Mouse (Mus musculus): ENCODE measurements around the gene Glt1d1. TPM values are rescaled to one million over a fixed set of nuclear protein-coding genes. Genes with fewer than 3 reads are reported as not detected.

Glt1d1 gene
- total RNA-seq, 2 experiments from 2014 or later: 23.8 to 26.7 TPM

Other genes starting within 250 kb of the Glt1d1 start
- gene Slc15a4, start 635 bp downstream of the Glt1d1 start, total RNA-seq (2021): 10 to 100 TPM; 30.6 to 33.7 TPM

Data from layer of hippocampus, postnatal 14 days (tissue).